Mouse (Mus musculus): Measurements from ENCODE around the gene AB124611. TPM values are rescaled to one million over a fixed set of nuclear protein-coding genes. Genes with fewer than 3 reads are reported as not detected.
A peak's percentile ranks its signal among the peaks of the same experiment; 100 is the strongest.
"Not testable (repeated sequence)": the region's sequence is repeated elsewhere in the genome, so short reads cannot be mapped to it uniquely, and the experiment has no call there.

The AB124611 gene
- total RNA-seq, 2 experiments from 2014 or later = 0.44 to 0.64 TPM

GRCm38 (mm10) chr9:21517947-21518495, 8.0 kb upstream of the AB124611 start:
- no peak for DNase-seq
- intact Hi-C loops (cut with DNase I) = no loop called here

- intact Hi-C loops (cut with DNase I); DNase-seq: not testable (repeated sequence)
Observed at GRCm38 (mm10) chr9:21518690-21519089, 7.3 kb upstream of the AB124611 start.

- intact Hi-C loops (cut with DNase I) = no loop called here
- no peak for DNase-seq
Observed at GRCm38 (mm10) chr9:21525142-21525936, 637 bp upstream of the AB124611 start.

- intact Hi-C loops (cut with DNase I) = no loop called here
Observed at GRCm38 (mm10) chr9:21526634-21526944, 613 bp downstream of the AB124611 start.

GRCm38 (mm10) chr9:21527100-21527801, 1.3 kb downstream of the AB124611 start:
- no peak for DNase-seq
- intact Hi-C loops (cut with DNase I) = no loop called here

More at GRCm38 (mm10) chr9:21526634-21526944, 613 bp downstream of the AB124611 start:
- DNase-seq = no peak

DNA sequence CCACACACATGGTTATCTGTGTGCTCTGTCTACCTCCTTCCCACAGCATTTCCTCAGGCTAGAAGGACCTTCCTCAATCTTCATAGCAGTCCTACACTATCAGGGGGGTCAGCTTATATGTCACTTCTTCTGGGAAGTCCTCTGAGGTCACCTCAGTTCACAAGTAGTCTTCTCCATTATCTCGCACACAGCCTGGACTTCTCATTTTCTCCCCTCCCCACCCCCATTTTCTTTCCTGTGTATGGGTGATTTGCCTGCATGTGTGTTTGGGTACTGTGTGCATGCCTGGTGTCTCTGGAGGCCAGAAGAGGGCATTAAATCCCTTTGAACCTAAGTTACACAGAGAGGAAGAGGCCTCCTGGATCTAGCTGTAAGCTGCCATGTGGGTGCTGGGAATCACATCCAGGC, 1.9 kb downstream of the AB124611 start:
- intact Hi-C loops (cut with DNase I) = no loop called here
- no peak for DNase-seq

- DNase-seq = no peak
- intact Hi-C loops (cut with DNase I) = no loop called here
Observed at GRCm38 (mm10) chr9:21536501-21536900, 10.5 kb downstream of the AB124611 start.

GRCm38 (mm10) chr9:21537009-21537408, 11.0 kb downstream of the AB124611 start:
- no peak for DNase-seq
- intact Hi-C loops (cut with DNase I) = no loop called here

GRCm38 (mm10) chr9:21539981-21540753, 14.2 kb downstream of the AB124611 start:
- intact Hi-C loops (cut with DNase I) = no loop called here
- no peak for DNase-seq

GRCm38 (mm10) chr9:21542001-21542400, 16.0 kb downstream of the AB124611 start:
- DNase-seq; intact Hi-C loops (cut with DNase I): not testable (repeated sequence)

- peak; percentile 6 for DNase-seq
- intact Hi-C loops (cut with DNase I) = no loop called here
Observed at GRCm38 (mm10) chr9:21545351-21545915, 19.5 kb downstream of the AB124611 start.

- intact Hi-C loops (cut with DNase I) = no loop called here
- DNase-seq = peak; percentile 100
Observed at GRCm38 (mm10) chr9:21545916-21546788, 20.2 kb downstream of the AB124611 start.

- no peak for DNase-seq
- intact Hi-C loops (cut with DNase I) = no loop called here
Observed at GRCm38 (mm10) chr9:21546789-21547074, 20.8 kb downstream of the AB124611 start, which contains the start of gene Carm1. Gene Carm1, plus strand, starts transcription at chr9:21546894.

GRCm38 (mm10) chr9:21547075-21547941, 21.3 kb downstream of the AB124611 start:
- intact Hi-C loops (cut with DNase I) = no loop called here
- peak; percentile 40 for DNase-seq

DNA sequence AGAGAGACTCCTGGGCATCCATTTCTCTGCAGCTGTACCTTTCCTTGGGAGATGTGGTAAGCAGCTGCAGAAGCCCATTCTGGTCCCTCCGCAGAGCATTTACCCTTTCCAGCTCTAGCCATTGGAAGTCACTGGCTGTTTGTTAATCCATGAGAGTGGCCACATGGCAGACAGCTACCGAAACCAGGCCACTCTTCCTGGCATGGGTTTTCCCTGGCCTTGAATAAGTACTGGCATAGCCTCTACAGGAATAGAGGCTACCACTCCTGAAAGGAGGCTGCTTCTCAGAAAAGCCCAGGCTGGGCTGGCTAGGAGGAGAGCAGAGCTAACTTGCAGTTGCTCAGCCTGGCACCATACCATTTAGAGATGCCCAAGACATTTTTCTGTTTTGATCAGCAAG, 25.1 kb downstream of the AB124611 start:
- intact Hi-C loops (cut with DNase I) = no loop called here
- DNase-seq = no peak

DNA sequence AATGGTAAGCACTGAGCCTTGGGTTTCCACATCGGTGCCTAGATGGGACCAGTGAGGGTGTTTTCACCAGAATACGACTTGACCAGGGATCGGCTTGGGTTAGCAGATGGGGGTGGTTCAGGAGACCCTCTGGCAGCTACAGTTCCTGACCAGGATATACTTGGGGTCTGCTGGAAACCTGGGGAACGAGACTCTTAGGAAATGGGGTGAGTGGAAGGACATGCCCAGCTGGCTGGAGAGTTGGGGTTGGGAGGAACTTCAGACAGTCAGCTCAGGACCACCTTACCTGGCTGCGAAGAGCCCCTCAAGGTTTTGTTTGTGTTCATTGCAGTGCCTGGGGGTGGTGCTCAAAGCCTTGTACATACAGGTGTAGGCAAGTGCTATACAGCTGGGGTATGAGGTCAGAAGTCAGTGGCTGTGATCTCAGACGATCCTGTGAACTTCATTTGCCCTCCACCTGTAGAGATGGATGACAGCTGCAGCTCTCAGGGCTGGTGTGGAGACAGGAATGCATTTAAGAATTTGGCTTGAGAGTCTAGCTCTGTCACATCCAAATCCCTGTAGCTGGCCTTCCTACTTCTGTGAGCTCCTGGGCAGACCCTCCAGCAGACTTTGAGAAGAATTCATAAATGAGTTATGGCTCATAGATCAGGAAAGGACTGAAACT, 27.8 kb downstream of the AB124611 start:
- no peak for DNase-seq
- intact Hi-C loops (cut with DNase I) = no loop called here

GRCm38 (mm10) chr9:21555198-21555742, 29.3 kb downstream of the AB124611 start:
- DNase-seq = no peak
- intact Hi-C loops (cut with DNase I) = no loop called here

DNA sequence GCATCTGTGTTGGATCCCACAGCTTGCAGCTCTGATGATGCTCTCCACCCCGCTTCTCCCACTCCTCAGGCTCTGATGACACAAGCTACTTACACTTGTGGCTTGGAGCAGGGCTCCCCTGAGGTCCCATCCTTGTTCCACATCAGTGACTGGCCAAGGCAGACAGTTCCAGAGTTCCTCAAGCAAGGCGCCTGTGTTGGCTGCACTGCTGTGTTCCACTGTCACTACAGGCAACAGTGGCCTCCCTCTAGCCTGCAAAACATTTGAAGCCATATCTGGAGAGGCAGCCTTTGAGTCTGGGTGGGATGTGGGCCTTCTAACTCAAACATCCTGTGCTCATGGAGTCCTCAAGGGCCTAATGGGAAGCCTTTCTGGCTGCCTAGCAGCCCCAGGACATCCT, 31.0 kb downstream of the AB124611 start:
- intact Hi-C loops (cut with DNase I) = no loop called here
- no peak for DNase-seq

All from left cerebral cortex, postnatal 4 days (tissue).